Mouse (Mus musculus) liver, adult 2 months (tissue): ENCODE data around the gene Rcc2. TPM values are rescaled to one million over a fixed set of nuclear protein-coding genes. Genes with fewer than 3 reads are reported as not detected.

Source experiments
- DNase-seq: peaks from one replicate; pipeline ENCODE4 v3.0.0-alpha.2; 2011; ENCODE audit warnings: low read depth, low spot score; ENCODE audit errors: extremely low read depth
- H3K27ac ChIP-seq: fragments of 200-500 bp; replicated peaks from 2 replicates; pipeline ENCODE4 v1.5.1; 2012; ENCODE audit warnings: low read depth, mild to moderate bottlenecking, control low read depth, inconsistent platforms, low read length; ENCODE audit not compliant: insufficient read depth
- H3K27me3 ChIP-seq: fragments of 200-500 bp; 2 replicates; pipeline ENCODE4 v1.6.1; 2012; ENCODE audit warnings: mild to moderate bottlenecking, moderate library complexity, low read length, inconsistent platforms; ENCODE audit not compliant: control insufficient read depth, insufficient read depth
- H3K36me3 ChIP-seq: fragments of 200-500 bp; 2 replicates; pipeline ENCODE4 v1.6.1; 2012; ENCODE audit warnings: low read length, inconsistent platforms; ENCODE audit not compliant: control insufficient read depth, insufficient read depth
- H3K4me1 ChIP-seq: fragments of 200-500 bp; 2 replicates; pipeline ENCODE4 v1.6.1; 2011; ENCODE audit warnings: low read length; ENCODE audit not compliant: control insufficient read depth, insufficient read depth
- H3K4me3 ChIP-seq: fragments of 200-500 bp; 2 replicates; pipeline ENCODE4 v1.5.1; 2011; ENCODE audit warnings: low read depth, mild to moderate bottlenecking, control low read depth, low read length, moderate library complexity; ENCODE audit not compliant: insufficient read depth
- H3K79me2 ChIP-seq: fragments of 200-500 bp; 2 replicates; pipeline ENCODE4 v1.6.1; 2012; ENCODE audit warnings: inconsistent platforms, mild to moderate bottlenecking, low read length, moderate library complexity; ENCODE audit not compliant: control insufficient read depth, insufficient read depth
- H3K9ac ChIP-seq: fragments of 200-500 bp; 2 replicates; pipeline ENCODE4 v1.6.1; 2012; ENCODE audit warnings: low read depth, mild to moderate bottlenecking, control low read depth, inconsistent platforms, low read length
- CTCF ChIP-seq: fragments of 200-500 bp; IDR thresholded peaks from 2 replicates; pipeline ENCODE4 v1.5.1; 2011; ENCODE audit warnings: low read depth, low read length, control low read depth
- POLR2A ChIP-seq: fragments of 200-500 bp; IDR thresholded peaks from 2 replicates; pipeline ENCODE4 v1.6.1; 2011; ENCODE audit warnings: low read length, control low read depth; ENCODE audit not compliant: insufficient read depth; ENCODE audit errors: extremely low read depth
- WGBS: fragments of 180-500 bp; shearing (Covaris S2); methylation state at CpG from one replicate; pipeline ENCODE4 v1.1.7; 2018; 5-methylcytosine and 5-hydroxymethylcytosine counted together
- polyA plus RNA-seq: library from polyadenylated mRNA; depleted of rRNA; stranded (reverse); fragments of >200 nt; gene quantifications from 2 replicates; pipeline ENCODE4 v1.2.3, GENCODE M21; 2012
- total RNA-seq: library from RNA; depleted of rRNA; stranded (reverse); fragments of >200 nt; gene quantifications from 2 replicates; pipeline ENCODE4 v1.2.3, GENCODE M21; 2014

The Rcc2 gene
- total and polyA plus RNA-seq, 2 experiments, result 5.3 to 16.3 TPM

GRCm38 (mm10) chr4:140702611-140703327, 2.4 kb downstream of the Rcc2 start:
- TF ChIP-seq POLR2A, result no peak
- no peak for TF ChIP-seq CTCF
- peak overlapping the region; percentile 92 for H3K9ac ChIP-seq
- H3K27ac ChIP-seq, result no peak overlapping the region
- H3K79me2 ChIP-seq, result peaks cover 21% of the 10 kb centered on the region
- no peak for DNase-seq
- peaks cover 16% of the 10 kb centered on the region for H3K4me1 ChIP-seq
- 3% methylated on average over 59 of the region's 68 CpGs for WGBS
- no peaks in the 10 kb centered on the region for H3K36me3 ChIP-seq
- H3K27me3 ChIP-seq, result no peaks in the 10 kb centered on the region
- peak overlapping the region; percentile 75 for H3K4me3 ChIP-seq

GRCm38 (mm10) chr4:140703636-140704035, 3.3 kb downstream of the Rcc2 start:
- no peaks in the 10 kb centered on the region for H3K27me3 ChIP-seq
- no peaks in the 10 kb centered on the region for H3K36me3 ChIP-seq
- peaks cover 21% of the 10 kb centered on the region for H3K79me2 ChIP-seq
- WGBS, result 71% methylated on average over 8 of the region's 8 CpGs
- TF ChIP-seq CTCF (no peak), POLR2A (no peak)
- no peak overlapping the region for H3K9ac ChIP-seq
- no peak for DNase-seq
- H3K27ac ChIP-seq, result no peak overlapping the region
- no peak overlapping the region for H3K4me3 ChIP-seq
- peaks cover 24% of the 10 kb centered on the region for H3K4me1 ChIP-seq

- TF ChIP-seq POLR2A (no peak), CTCF (no peak)
- peaks cover 26% of the 10 kb centered on the region for H3K4me1 ChIP-seq
- no peak for DNase-seq
- no peak overlapping the region for H3K9ac ChIP-seq
- H3K27me3 ChIP-seq, result no peaks in the 10 kb centered on the region
- no peak overlapping the region for H3K4me3 ChIP-seq
- no peak overlapping the region for H3K27ac ChIP-seq
- peaks cover 21% of the 10 kb centered on the region for H3K79me2 ChIP-seq
- WGBS, result 70% methylated on average over 4 of the region's 4 CpGs
- no peaks in the 10 kb centered on the region for H3K36me3 ChIP-seq
Measured at GRCm38 (mm10) chr4:140704166-140704565, 3.8 kb downstream of the Rcc2 start.

- no peak for TF ChIP-seq CTCF
- no peak for TF ChIP-seq POLR2A
- Histone ChIP-seq H3K36me3 (no peaks in the 10 kb centered on the region; the same call in 1 of the 2 replicates), H3K4me3 (no peak overlapping the region), H3K27ac (no peak overlapping the region), H3K9ac (no peak overlapping the region), H3K79me2 (peaks cover 21% of the 10 kb centered on the region), H3K4me1 (peaks cover 17% of the 10 kb centered on the region), H3K27me3 (no peaks in the 10 kb centered on the region)
- WGBS, result 49% methylated on average over 4 of the region's 4 CpGs
- peak; percentile 46 for DNase-seq
Measured at GRCm38 (mm10) chr4:140707615-140708014, 7.3 kb downstream of the Rcc2 start.

- Histone ChIP-seq H3K36me3 (no peaks in the 10 kb centered on the region; the same call in 1 of the 2 replicates), H3K27me3 (no peaks in the 10 kb centered on the region), H3K4me3 (no peak overlapping the region), H3K27ac (no peak overlapping the region), H3K9ac (no peak overlapping the region), H3K4me1 (peaks cover 14% of the 10 kb centered on the region), H3K79me2 (peaks cover 14% of the 10 kb centered on the region)
- TF ChIP-seq POLR2A (no peak), CTCF (no peak)
- peak; percentile 34 for DNase-seq
- 38% methylated on average over 18 of the region's 18 CpGs for WGBS
Measured at GRCm38 (mm10) chr4:140708297-140708927, 8.1 kb downstream of the Rcc2 start.

- TF ChIP-seq CTCF (no peak), POLR2A (no peak)
- WGBS, result 92% methylated on average over 7 of the region's 7 CpGs
- Histone ChIP-seq H3K4me1 (peaks cover 14% of the 10 kb centered on the region), H3K36me3 (no peaks in the 10 kb centered on the region; the same call in 1 of the 2 replicates), H3K27me3 (no peaks in the 10 kb centered on the region), H3K79me2 (peaks cover 7% of the 10 kb centered on the region), H3K27ac (no peak overlapping the region), H3K9ac (no peak overlapping the region), H3K4me3 (no peak overlapping the region)
- DNase-seq, result no peak
Measured at GRCm38 (mm10) chr4:140709111-140709510, 8.8 kb downstream of the Rcc2 start.
